Mouse (Mus musculus): ENCODE measurements around the gene Ceacam15.

Ceacam15 gene

DNA sequence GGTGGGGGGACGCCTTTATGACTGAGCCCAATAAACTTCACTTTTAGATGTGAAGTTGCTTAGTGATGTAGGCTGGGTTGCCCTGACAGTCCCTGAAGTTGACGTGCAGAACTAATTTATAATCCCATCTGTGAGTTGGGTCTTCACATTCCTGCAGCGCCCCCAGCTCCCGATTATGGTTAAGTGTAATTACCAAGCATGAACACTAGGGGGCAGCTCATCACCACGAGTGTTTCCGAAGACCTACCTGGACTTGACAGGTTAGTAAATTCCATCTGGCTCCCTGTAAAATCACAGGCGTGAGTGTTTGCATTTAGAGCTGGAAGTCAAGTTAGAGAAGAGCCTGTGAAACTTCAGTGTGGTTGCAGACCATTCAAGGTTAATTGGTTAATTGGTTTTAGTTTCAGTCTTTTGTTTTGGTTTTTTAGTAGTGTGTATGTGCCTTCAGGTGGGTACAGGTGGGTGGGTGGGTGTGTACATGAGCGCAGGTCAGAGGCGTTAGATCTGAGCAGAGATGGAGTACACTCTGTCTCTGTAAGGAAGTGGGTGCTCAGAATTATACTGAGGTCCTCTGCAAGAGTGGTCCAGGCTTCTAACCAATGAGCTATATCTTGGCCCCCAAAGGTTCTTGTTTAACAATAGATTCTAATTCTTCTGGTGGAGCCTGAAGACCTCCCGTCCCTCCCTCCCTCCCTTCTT is 45.8 kb downstream of the Ceacam15 start:
- peak; percentile 88 for DNase-seq (ENCODE audit: low read depth)

DNA sequence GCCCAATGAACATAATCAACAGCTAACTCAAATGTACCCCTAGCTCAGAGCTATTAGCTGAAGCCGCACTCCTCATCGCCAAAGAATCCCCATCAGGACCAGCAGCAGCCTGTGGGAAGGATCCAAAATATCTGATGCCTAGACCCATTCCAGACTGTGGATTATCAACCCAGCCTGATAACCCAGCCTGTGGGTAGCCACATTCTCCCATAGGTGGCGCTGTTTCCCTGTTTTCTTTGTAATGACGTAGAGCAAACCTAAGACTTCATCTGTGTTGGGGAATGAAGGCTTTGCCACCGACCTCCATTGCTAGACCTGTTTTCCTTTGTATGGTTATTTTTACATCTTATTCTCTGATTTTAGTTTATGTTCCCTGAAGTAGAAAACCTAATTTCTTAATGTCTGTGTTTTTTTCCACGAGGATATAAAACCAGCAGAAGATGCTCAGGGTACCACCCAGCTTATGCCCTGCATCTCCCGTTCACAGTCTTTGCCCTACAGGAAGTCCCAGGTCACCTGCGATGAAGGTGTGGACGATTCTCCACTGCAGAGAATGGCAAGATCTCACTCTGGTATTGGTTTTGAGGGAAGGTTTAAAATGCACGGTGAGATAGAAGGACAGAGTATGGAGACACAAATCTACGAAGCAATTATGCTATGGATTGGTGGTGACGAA is 47.3 kb downstream of the Ceacam15 start:
- peak; percentile 89 for DNase-seq (ENCODE audit: low read depth)

DNA sequence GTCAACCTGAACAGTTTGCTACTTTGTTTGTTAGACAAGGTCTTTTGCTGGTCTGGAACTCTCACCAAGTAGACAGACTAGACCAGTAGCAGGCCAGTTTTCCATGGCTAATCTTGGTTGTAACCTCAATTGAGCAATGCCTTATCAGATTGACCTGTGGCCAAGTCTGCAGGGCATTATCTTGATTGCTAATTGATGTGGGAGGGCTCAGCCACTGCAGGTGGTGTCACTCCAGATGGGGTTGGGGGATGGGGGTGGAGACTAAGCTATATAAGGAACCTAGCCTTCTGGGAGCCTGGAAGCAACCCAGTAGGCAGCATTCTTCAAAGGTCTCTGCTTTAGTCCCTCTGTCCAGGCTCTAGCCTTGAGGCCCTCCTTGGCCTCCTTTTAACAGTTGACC is 51.8 kb downstream of the Ceacam15 start:
- no peak for DNase-seq (ENCODE audit: low read depth)

DNA sequence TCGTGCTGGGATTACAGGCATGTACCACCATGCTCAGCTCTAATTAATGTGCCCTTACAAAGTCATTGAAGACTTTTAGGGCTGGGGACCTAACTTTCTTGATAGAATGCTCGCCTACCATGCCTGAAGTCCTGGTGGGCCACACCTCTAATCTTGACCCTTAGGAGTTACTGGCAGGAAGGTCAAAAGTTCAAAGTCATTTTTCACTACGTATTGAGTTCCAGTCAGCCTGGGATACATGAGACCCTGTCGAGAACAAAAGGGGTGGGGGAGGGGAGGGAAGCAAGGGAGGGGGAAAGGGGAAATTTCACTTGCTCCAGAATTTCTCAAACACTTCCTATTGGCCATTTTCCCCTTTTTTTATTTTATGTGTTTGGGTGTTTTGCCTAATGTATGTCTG is 52.4 kb downstream of the Ceacam15 start:
- no peak for DNase-seq (ENCODE audit: low read depth)
